Mouse (Mus musculus) megakaryocyte, adult 5-6 weeks (primary cell): ENCODE results near the gene Olfr881. TPM values are rescaled to one million over a fixed set of nuclear protein-coding genes. Genes with fewer than 3 reads are reported as not detected.

Experiments
- ATAC-seq: 2 replicates; pipeline ENCODE4 v1.8.0; 2016; ENCODE audit warnings: mild to moderate bottlenecking, inconsistent platforms; ENCODE audit not compliant: poor library complexity, severe bottlenecking
- total RNA-seq, 2 experiments: library from RNA; stranded (forward) in 1 of 2; stranded (reverse) in 1 of 2; fragments of 153-499, 151-499 nt in 1 of 2; fragments of 221-1000, 200-1000 nt in 1 of 2; gene quantifications; 2 replicates each; pipeline versions ENCODE4 v1.2.3 to v1.2.4; 2015 to 2017

Gene Olfr881
- not detected in 2 replicates for total RNA-seq (2015)
- total RNA-seq (2017) = not detected in 2 replicates

DNA sequence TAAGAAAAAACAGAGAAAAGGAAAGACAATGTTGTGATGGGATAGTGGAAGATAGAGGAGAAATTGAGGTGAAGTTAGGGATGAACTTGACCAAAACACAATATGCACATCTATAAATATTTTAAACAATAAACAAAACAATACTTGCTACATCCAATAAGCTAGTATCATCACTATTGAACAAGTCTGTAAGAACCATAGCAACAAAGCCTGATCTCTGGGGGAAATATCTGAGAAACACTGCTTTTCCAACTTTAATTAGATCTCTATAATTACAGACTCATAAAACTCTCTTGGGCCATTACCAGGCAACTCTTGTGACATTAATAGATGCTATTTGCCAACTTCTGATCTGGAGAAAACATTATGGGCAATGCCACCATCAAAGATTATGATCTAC, at the start of gene Olfr881:
TSS of gene Olfr881 (plus strand) at position 301 of the 400 bp plus-strand sequence.
- ATAC-seq = no peak

DNA sequence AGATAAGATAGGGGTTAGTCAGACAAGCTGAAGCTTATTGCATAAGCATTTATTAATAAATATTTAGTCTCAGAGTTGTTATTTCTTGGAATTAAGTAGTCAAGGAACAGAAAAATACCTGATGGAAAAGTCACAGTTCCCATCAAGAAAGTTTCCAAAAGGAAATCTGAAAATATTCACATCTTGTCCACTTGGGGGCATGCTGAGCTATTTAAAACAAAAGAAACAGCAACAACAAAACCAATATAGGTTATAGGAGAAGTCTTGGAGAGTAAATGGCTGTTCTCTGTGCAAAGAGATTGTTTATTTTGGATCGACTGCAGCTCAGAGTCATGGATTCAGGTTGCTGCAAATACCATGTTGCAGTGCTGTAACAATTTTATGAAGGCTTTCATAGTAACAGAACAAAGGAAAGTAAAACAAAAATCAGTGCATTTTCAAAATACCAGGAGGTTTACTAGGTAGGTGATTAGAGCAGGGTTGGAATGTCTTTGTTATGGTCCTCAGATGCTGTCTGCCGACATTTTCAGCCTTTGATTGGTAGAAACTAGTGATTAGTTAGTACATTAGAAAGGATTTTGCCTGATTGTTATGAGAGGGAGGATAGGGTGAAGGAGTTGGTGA, 7.1 kb downstream of the Olfr881 start:
- ATAC-seq = no peak

GRCm38 (mm10) chr9:38000021-38000420, 8.4 kb downstream of the Olfr881 start:
- no peak for ATAC-seq

- ATAC-seq = no peak
Observed at GRCm38 (mm10) chr9:38025508-38025907, 33.9 kb downstream of the Olfr881 start, which contains the start of gene Olfr883. Gene Olfr883, plus strand, starts transcription at chr9:38025808.

Other genes with a start within 250 kb of the Olfr881 start
- not detected in 2 replicates for gene Olfr874, start 246.7 kb upstream of the Olfr881 start, total RNA-seq (2015)
- gene Olfr874, start 246.7 kb upstream of the Olfr881 start, total RNA-seq (2017) = not detected in 2 replicates
- not detected in 2 replicates for gene Olfr875, start 220.0 kb upstream of the Olfr881 start, total RNA-seq (2015)
- not detected in 2 replicates for gene Olfr875, start 220.0 kb upstream of the Olfr881 start, total RNA-seq (2017)
- gene Olfr876, start 188.8 kb upstream of the Olfr881 start, total RNA-seq (2015) = not detected in 2 replicates
- not detected in 2 replicates for gene Olfr876, start 188.8 kb upstream of the Olfr881 start, total RNA-seq (2017)
- gene Olfr877, start 137.6 kb upstream of the Olfr881 start, total RNA-seq (2015) = not detected in 2 replicates
- gene Olfr877, start 137.6 kb upstream of the Olfr881 start, total RNA-seq (2017) = not detected in 2 replicates
- not detected in 2 replicates for gene Olfr145, start 95.1 kb upstream of the Olfr881 start, total RNA-seq (2015)
- not detected in 2 replicates for gene Olfr145, start 95.1 kb upstream of the Olfr881 start, total RNA-seq (2017)
- not detected in 2 replicates for gene Olfr878, start 74.0 kb upstream of the Olfr881 start, total RNA-seq (2015)
- gene Olfr878, start 74.0 kb upstream of the Olfr881 start, total RNA-seq (2017) = not detected in 2 replicates
- not detected in 2 replicates for gene Olfr883, start 34.0 kb downstream of the Olfr881 start, total RNA-seq (2015)
- gene Olfr883, start 34.0 kb downstream of the Olfr881 start, total RNA-seq (2017) = not detected in 2 replicates
- gene Olfr884, start 54.7 kb downstream of the Olfr881 start, total RNA-seq (2015) = not detected in 2 replicates
- gene Olfr884, start 54.7 kb downstream of the Olfr881 start, total RNA-seq (2017) = not detected in 2 replicates
- gene Olfr885, start 69.5 kb downstream of the Olfr881 start, total RNA-seq (2015) = not detected in 2 replicates
- gene Olfr885, start 69.5 kb downstream of the Olfr881 start, total RNA-seq (2017) = not detected in 2 replicates
- gene Olfr887, start 92.2 kb downstream of the Olfr881 start, total RNA-seq (2015) = not detected in 2 replicates
- not detected in 2 replicates for gene Olfr887, start 92.2 kb downstream of the Olfr881 start, total RNA-seq (2017)
- not detected in 2 replicates for gene Olfr888, start 116.3 kb downstream of the Olfr881 start, total RNA-seq (2015)
- not detected in 2 replicates for gene Olfr888, start 116.3 kb downstream of the Olfr881 start, total RNA-seq (2017)
- not detected in 2 replicates for gene Olfr889, start 123.4 kb downstream of the Olfr881 start, total RNA-seq (2015)
- gene Olfr889, start 123.4 kb downstream of the Olfr881 start, total RNA-seq (2017) = not detected in 2 replicates
- gene Olfr890, start 150.7 kb downstream of the Olfr881 start, total RNA-seq (2015) = not detected in 2 replicates
- gene Olfr890, start 150.7 kb downstream of the Olfr881 start, total RNA-seq (2017) = not detected in 2 replicates
- gene Olfr891, start 189.0 kb downstream of the Olfr881 start, total RNA-seq (2015) = not detected in 2 replicates
- gene Olfr891, start 189.0 kb downstream of the Olfr881 start, total RNA-seq (2017) = not detected in 2 replicates
- not detected in 2 replicates for gene Olfr893, start 216.5 kb downstream of the Olfr881 start, total RNA-seq (2015)
- not detected in 2 replicates for gene Olfr893, start 216.5 kb downstream of the Olfr881 start, total RNA-seq (2017)
- gene Olfr894, start 226.2 kb downstream of the Olfr881 start, total RNA-seq (2015) = not detected in 2 replicates
- not detected in 2 replicates for gene Olfr894, start 226.2 kb downstream of the Olfr881 start, total RNA-seq (2017)